Mouse (Mus musculus) testis, adult 2 months (tissue): ENCODE measurements around the gene Fbln5. TPM values are rescaled to one million over a fixed set of nuclear protein-coding genes. Genes with fewer than 3 reads are reported as not detected.

Experiments used
- H3K27ac ChIP-seq: fragments of 200-500 bp; 2 replicates; pipeline ENCODE4 v1.5.1; 2012; ENCODE audit warnings: low read depth, low read length; ENCODE audit not compliant: control insufficient read depth, insufficient read depth
- H3K27me3 ChIP-seq: fragments of 200-500 bp; 2 replicates; pipeline ENCODE4 v1.6.1; 2012; ENCODE audit warnings: mild to moderate bottlenecking, low read length, moderate library complexity; ENCODE audit not compliant: control insufficient read depth, insufficient read depth
- H3K36me3 ChIP-seq: fragments of 200-500 bp; 2 replicates; pipeline ENCODE4 v1.6.1; 2012; ENCODE audit warnings: mild to moderate bottlenecking, low read length; ENCODE audit not compliant: control insufficient read depth, insufficient read depth
- H3K4me1 ChIP-seq: fragments of 200-500 bp; 2 replicates; pipeline ENCODE4 v1.6.1; 2012; ENCODE audit warnings: low read length; ENCODE audit not compliant: control insufficient read depth, insufficient read depth
- H3K4me3 ChIP-seq: fragments of 200-500 bp; 2 replicates; pipeline ENCODE4 v1.5.1; 2012; ENCODE audit warnings: low read depth, mild to moderate bottlenecking, low read length, moderate library complexity, mixed read lengths; ENCODE audit not compliant: control insufficient read depth
- CTCF ChIP-seq: fragments of 200-500 bp; IDR thresholded peaks from 2 replicates; pipeline ENCODE4 v1.5.1; 2012; ENCODE audit warnings: low read depth, mild to moderate bottlenecking, inconsistent platforms, low read length, moderate library complexity; ENCODE audit not compliant: control insufficient read depth, insufficient read depth, insufficient replicate concordance
- POLR2A ChIP-seq: fragments of 200-500 bp; IDR thresholded peaks from 2 replicates; pipeline ENCODE4 v1.6.1; 2012; ENCODE audit warnings: low read depth, mild to moderate bottlenecking, inconsistent platforms, low read length, moderate library complexity; ENCODE audit not compliant: control insufficient read depth
- polyA plus RNA-seq: library from polyadenylated mRNA; depleted of rRNA; stranded (reverse); fragments of >200 nt; gene quantifications from 2 replicates; pipeline ENCODE4 v1.2.3, GENCODE M21; 2012

The Fbln5 gene
- polyA plus RNA-seq, 1 experiment = 7.9 TPM

- Histone ChIP-seq H3K36me3 (no peaks in the 10 kb centered on the region), H3K27ac (no peak overlapping the region), H3K4me3 (no peak overlapping the region), H3K27me3 (no peaks in the 10 kb centered on the region; the same call in 1 of the 2 replicates), H3K4me1 (peaks cover 15% of the 10 kb centered on the region)
- TF ChIP-seq CTCF = no peak
- no peak for TF ChIP-seq POLR2A
These were observed 2.7 kb upstream of the Fbln5 start for GRCm38 (mm10) chr12:101821596-101821995.

- TF ChIP-seq POLR2A (no peak), CTCF (no peak)
- no peak overlapping the region for H3K27ac ChIP-seq
- no peaks in the 10 kb centered on the region; the same call in 1 of the 2 replicates for H3K27me3 ChIP-seq
- peak overlapping the region; percentile 78 for H3K4me3 ChIP-seq
- H3K4me1 ChIP-seq = peaks cover 15% of the 10 kb centered on the region
- no peaks in the 10 kb centered on the region for H3K36me3 ChIP-seq
These were observed 715 bp upstream of the Fbln5 start for GRCm38 (mm10) chr12:101819570-101819969.

- Histone ChIP-seq H3K27me3 (no peaks in the 10 kb centered on the region; the same call in 1 of the 2 replicates), H3K4me3 (peak overlapping the region; percentile 78), H3K4me1 (peaks cover 10% of the 10 kb centered on the region), H3K27ac (no peak overlapping the region), H3K36me3 (no peaks in the 10 kb centered on the region)
- no peak for TF ChIP-seq POLR2A
- TF ChIP-seq CTCF = no peak
These were observed 628 bp downstream of the Fbln5 start for GRCm38 (mm10) chr12:101818246-101818607.

- Histone ChIP-seq H3K36me3 (no peaks in the 10 kb centered on the region), H3K27ac (no peak overlapping the region), H3K4me1 (peaks cover 8% of the 10 kb centered on the region), H3K27me3 (no peaks in the 10 kb centered on the region; the same call in 1 of the 2 replicates), H3K4me3 (no peak overlapping the region)
- TF ChIP-seq POLR2A = no peak
These were observed 2.0 kb downstream of the Fbln5 start for GRCm38 (mm10) chr12:101816810-101817209.

GRCm38 (mm10) chr12:101815796-101816195 lies 3.1 kb downstream of the Fbln5 start:
- Histone ChIP-seq H3K36me3 (no peaks in the 10 kb centered on the region), H3K4me3 (no peak overlapping the region), H3K27me3 (no peaks in the 10 kb centered on the region; the same call in 1 of the 2 replicates), H3K27ac (no peak overlapping the region), H3K4me1 (peaks cover 8% of the 10 kb centered on the region)
- TF ChIP-seq POLR2A = no peak
- TF ChIP-seq CTCF = no peak

GRCm38 (mm10) chr12:101814423-101814822 lies 4.4 kb downstream of the Fbln5 start:
- H3K36me3 ChIP-seq = no peaks in the 10 kb centered on the region
- no peak overlapping the region for H3K27ac ChIP-seq
- TF ChIP-seq POLR2A (no peak), CTCF (no peak)
- no peak overlapping the region for H3K4me3 ChIP-seq
- no peaks in the 10 kb centered on the region; the same call in 1 of the 2 replicates for H3K27me3 ChIP-seq
- peaks cover 7% of the 10 kb centered on the region for H3K4me1 ChIP-seq

- Histone ChIP-seq H3K4me3 (no peak overlapping the region), H3K36me3 (no peaks in the 10 kb centered on the region), H3K4me1 (no peaks in the 10 kb centered on the region), H3K27ac (no peak overlapping the region), H3K27me3 (no peaks in the 10 kb centered on the region)
- TF ChIP-seq CTCF = no peak
- no peak for TF ChIP-seq POLR2A
These were observed 7.7 kb downstream of the Fbln5 start for GRCm38 (mm10) chr12:101811181-101811580.

GRCm38 (mm10) chr12:101810515-101810914 lies 8.3 kb downstream of the Fbln5 start:
- H3K27ac ChIP-seq = no peak overlapping the region
- TF ChIP-seq CTCF (no peak), POLR2A (no peak)
- no peaks in the 10 kb centered on the region for H3K4me1 ChIP-seq
- no peak overlapping the region for H3K4me3 ChIP-seq
- no peaks in the 10 kb centered on the region for H3K36me3 ChIP-seq
- H3K27me3 ChIP-seq = no peaks in the 10 kb centered on the region
